Mouse (Mus musculus) embryonic facial prominence, embryonic 12.5 days (tissue): ENCODE measurements at regions not wholly inside any gene's neighbourhood (a gene's known extent, or its start where the extent isn't known, plus 50 kb on each side); places are given as distances from the start of the nearest gene placed in this dataset.

Experiments
- ATAC-seq: fragments of 200-750 bp; cut with Nextera tagmentation; 2 replicates; pipeline ENCODE4 v1.8.0; 2017; ENCODE audit not compliant: insufficient number of reproducible peaks, insufficient read depth, low FRiP score, low TSS enrichment
- H3K27ac ChIP-seq: fragments of 300-500 bp; sonication (generic); 2 replicates; pipeline ENCODE4 v1.5.1; 2016; ENCODE audit warnings: mild to moderate bottlenecking
- H3K27me3 ChIP-seq: fragments of 300-500 bp; sonication (generic); 2 replicates; pipeline ENCODE4 v1.6.1; 2016; ENCODE audit warnings: mild to moderate bottlenecking, moderate library complexity
- H3K36me3 ChIP-seq: fragments of 300-500 bp; sonication (generic); 2 replicates; pipeline ENCODE4 v1.6.1; 2016; ENCODE audit warnings: mild to moderate bottlenecking
- H3K4me1 ChIP-seq: fragments of 300-500 bp; sonication (generic); 2 replicates; pipeline ENCODE4 v1.6.1; 2016
- H3K4me2 ChIP-seq: fragments of 300-500 bp; sonication (generic); replicated peaks from 2 replicates; pipeline ENCODE4 v1.6.1; 2016; ENCODE audit warnings: mild to moderate bottlenecking, moderate library complexity
- H3K4me3 ChIP-seq: fragments of 300-500 bp; sonication (generic); 2 replicates; pipeline ENCODE4 v1.5.1; 2016; ENCODE audit warnings: mild to moderate bottlenecking
- H3K9ac ChIP-seq: fragments of 300-500 bp; sonication (generic); 2 replicates; pipeline ENCODE4 v1.6.1; 2016; ENCODE audit warnings: mild to moderate bottlenecking, moderate library complexity
- H3K9me3 ChIP-seq: fragments of 300-500 bp; sonication (generic); 2 replicates; pipeline ENCODE4 v1.6.1; 2016; ENCODE audit warnings: mild to moderate bottlenecking, moderate library complexity
- WGBS: fragments of 180-500 bp; shearing (Covaris S2); methylation state at CpG from one replicate; pipeline ENCODE4 v1.1.7; 2016; 5-methylcytosine and 5-hydroxymethylcytosine counted together

DNA sequence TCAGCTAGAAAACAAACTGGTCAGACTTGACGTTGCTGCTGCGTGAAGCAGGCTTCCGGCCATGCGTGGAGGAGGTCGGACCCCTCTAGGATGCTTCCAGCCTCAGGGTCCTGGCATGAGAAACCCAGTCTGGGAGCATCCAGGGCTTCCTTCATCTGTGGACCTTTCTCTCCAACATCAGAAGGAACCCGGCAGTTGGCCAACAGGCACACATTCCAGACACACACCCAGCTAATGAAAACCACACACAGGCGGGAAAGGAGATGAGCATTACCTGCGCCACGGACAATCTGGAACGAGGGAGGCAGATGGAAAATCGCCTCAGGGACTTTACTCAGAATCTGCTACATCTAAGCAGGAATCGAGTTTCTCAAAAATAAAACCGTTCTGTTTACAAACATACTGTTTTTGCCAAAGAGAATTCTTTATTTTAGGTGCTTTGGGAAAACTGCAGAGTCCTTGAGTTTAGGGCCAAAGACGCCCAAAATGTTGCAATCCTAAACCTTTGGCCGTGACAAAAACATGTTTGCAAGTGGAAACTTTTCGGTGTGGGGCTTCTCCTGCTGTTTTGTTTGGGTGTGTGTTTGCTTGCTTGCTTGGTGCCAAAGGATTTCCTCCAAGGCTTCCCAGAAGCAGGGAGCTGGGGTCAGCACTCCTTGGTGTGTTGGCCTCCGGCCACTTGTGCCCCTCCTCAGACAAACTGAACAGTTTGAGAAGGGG, 147.0 kb downstream of the Setd4 start:
- WGBS, result 43% methylated on average over 17 of the region's 17 CpGs
- Histone ChIP-seq H3K9ac (no peak overlapping the region), H3K27ac (no peak overlapping the region), H3K9me3 (no peaks in the 10 kb centered on the region), H3K4me2 (no peak overlapping the region), H3K4me3 (no peak overlapping the region), H3K4me1 (peaks cover 37% of the 10 kb centered on the region), H3K27me3 (0 out of 2 replicates have a peak, but pooled peaks cover 3% of the 10 kb centered on the region), H3K36me3 (no peaks in the 10 kb centered on the region)
- no peak for ATAC-seq

GRCm38 (mm10) chr16:93454080-93454997, 149.5 kb downstream of the Setd4 start:
- Histone ChIP-seq H3K27ac (no peak overlapping the region), H3K4me3 (no peak overlapping the region), H3K9me3 (no peaks in the 10 kb centered on the region), H3K27me3 (peaks cover 9% of the 10 kb centered on the region; the same call in 1 of the 2 replicates), H3K9ac (no peak overlapping the region), H3K4me1 (peaks cover 42% of the 10 kb centered on the region), H3K4me2 (no peak overlapping the region), H3K36me3 (no peaks in the 10 kb centered on the region)
- 27% methylated on average over 8 of the region's 8 CpGs for WGBS
- no peak for ATAC-seq

DNA sequence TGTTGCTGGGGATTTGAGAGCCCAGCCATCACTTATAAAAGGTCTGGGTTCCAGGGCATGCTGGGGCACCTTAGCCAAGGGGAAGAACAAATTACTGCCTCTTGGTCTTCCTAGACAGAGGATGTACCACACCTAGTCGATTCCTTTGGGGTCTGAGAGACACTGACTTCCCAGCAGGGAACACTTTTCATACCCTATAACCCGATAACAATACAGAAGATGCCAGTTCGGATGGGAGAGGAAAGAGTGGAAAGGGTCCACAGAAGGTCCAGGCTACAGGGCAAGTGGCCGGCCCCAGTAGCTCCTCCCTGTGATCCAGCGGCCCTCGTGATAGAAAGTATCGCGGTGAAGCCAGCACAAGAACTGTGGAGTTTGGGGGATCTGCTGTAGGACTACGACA, 150.8 kb downstream of the Setd4 start:
- Histone ChIP-seq H3K9ac (no peak overlapping the region), H3K4me1 (peaks cover 32% of the 10 kb centered on the region), H3K4me2 (no peak overlapping the region), H3K27ac (no peak overlapping the region), H3K36me3 (no peaks in the 10 kb centered on the region), H3K4me3 (no peak overlapping the region), H3K27me3 (peaks cover 6% of the 10 kb centered on the region; the same call in 1 of the 2 replicates), H3K9me3 (no peaks in the 10 kb centered on the region)
- WGBS, result 81% methylated on average over 9 of the region's 9 CpGs
- ATAC-seq, result no peak

- H3K4me3 ChIP-seq, result no peak overlapping the region
- ATAC-seq, result no peak
- no peaks in the 10 kb centered on the region for H3K36me3 ChIP-seq
- no peak overlapping the region for H3K9ac ChIP-seq
- peaks cover 26% of the 10 kb centered on the region for H3K4me1 ChIP-seq
- no peak overlapping the region for H3K27ac ChIP-seq
- no peak overlapping the region for H3K4me2 ChIP-seq
- no peaks in the 10 kb centered on the region for H3K9me3 ChIP-seq
- WGBS, result 72% methylated on average over 6 of the region's 6 CpGs
- peaks cover 5% of the 10 kb centered on the region; the same call in 1 of the 2 replicates for H3K27me3 ChIP-seq
Measured at GRCm38 (mm10) chr16:93450896-93451295, 153.0 kb downstream of the Setd4 start.

- no peaks in the 10 kb centered on the region for H3K9me3 ChIP-seq
- peaks cover 28% of the 10 kb centered on the region for H3K4me1 ChIP-seq
- peak overlapping the region; percentile 37 for H3K27ac ChIP-seq
- no peak overlapping the region for H3K4me3 ChIP-seq
- H3K27me3 ChIP-seq, result peaks cover 5% of the 10 kb centered on the region; the same call in 1 of the 2 replicates
- H3K9ac ChIP-seq, result no peak overlapping the region
- 4% methylated on average over 3 of the region's 3 CpGs for WGBS
- peak; percentile 67; the same call in 1 of the 2 replicates for ATAC-seq
- H3K36me3 ChIP-seq, result no peaks in the 10 kb centered on the region
- H3K4me2 ChIP-seq, result no peak overlapping the region
Measured at GRCm38 (mm10) chr16:93449925-93450324, 153.9 kb downstream of the Setd4 start.

- Histone ChIP-seq H3K27ac (no peak overlapping the region), H3K4me3 (no peak overlapping the region), H3K9ac (no peak overlapping the region), H3K36me3 (no peaks in the 10 kb centered on the region), H3K4me2 (no peak overlapping the region), H3K9me3 (no peaks in the 10 kb centered on the region), H3K27me3 (peaks cover 5% of the 10 kb centered on the region; the same call in 1 of the 2 replicates), H3K4me1 (peaks cover 29% of the 10 kb centered on the region)
- 72% methylated on average over 10 of the region's 10 CpGs for WGBS
- ATAC-seq, result no peak
Measured at GRCm38 (mm10) chr16:93448124-93448523, 155.7 kb downstream of the Setd4 start.

DNA sequence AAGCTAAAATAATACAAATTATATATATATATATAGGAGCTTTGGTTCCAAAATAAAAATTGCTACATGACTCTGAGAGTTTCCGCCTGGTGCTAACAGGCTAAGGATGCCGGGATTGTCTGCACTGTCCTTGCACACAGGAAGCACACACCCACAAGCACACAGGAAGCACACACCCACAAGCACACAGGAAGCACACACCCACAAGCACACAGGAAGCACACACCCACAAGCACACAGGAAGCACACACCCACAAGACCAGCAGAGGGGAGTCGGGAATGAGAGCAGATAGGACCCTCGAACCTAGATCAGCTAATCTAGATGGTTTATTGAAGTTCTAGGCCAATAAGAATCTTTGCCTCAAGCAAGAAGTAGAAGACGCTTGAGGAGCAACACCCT, 156.9 kb downstream of the Setd4 start:
- Histone ChIP-seq H3K4me3 (no peak overlapping the region), H3K36me3 (no peaks in the 10 kb centered on the region), H3K27me3 (peaks cover 5% of the 10 kb centered on the region; the same call in 1 of the 2 replicates), H3K9me3 (no peaks in the 10 kb centered on the region), H3K4me1 (peaks cover 33% of the 10 kb centered on the region), H3K27ac (no peak overlapping the region), H3K9ac (no peak overlapping the region), H3K4me2 (no peak overlapping the region)
- no peak for ATAC-seq
- WGBS, result 92% methylated on average over 5 of the region's 5 CpGs

DNA sequence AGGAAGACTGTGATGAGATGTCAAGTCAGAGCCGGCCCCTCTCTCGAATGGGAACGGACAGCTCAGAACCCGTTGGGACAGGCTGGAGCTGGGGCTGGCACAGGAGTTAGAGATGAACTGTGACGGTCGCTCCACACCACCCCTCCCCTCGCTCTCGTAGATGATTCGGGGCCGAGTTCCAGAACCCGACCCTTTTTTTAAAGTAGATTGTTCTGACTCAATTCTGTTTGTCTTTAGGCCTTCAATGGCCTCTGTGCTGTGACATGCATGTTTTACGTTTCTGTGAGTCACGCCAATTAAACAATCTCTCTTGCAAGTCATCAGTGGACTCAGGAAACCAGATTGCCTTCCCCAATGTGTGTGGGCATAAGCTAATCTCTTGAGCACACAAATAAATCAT, 157.7 kb downstream of the Setd4 start:
- Histone ChIP-seq H3K27me3 (peaks cover 5% of the 10 kb centered on the region; the same call in 1 of the 2 replicates), H3K4me2 (no peak overlapping the region), H3K36me3 (no peaks in the 10 kb centered on the region), H3K4me3 (no peak overlapping the region), H3K9ac (no peak overlapping the region), H3K4me1 (peaks cover 33% of the 10 kb centered on the region), H3K9me3 (no peaks in the 10 kb centered on the region), H3K27ac (no peak overlapping the region)
- ATAC-seq, result no peak
- WGBS, result 63% methylated on average over 13 of the region's 13 CpGs

- Histone ChIP-seq H3K4me1 (peaks cover 24% of the 10 kb centered on the region), H3K9me3 (no peaks in the 10 kb centered on the region), H3K4me3 (no peak overlapping the region), H3K9ac (no peak overlapping the region), H3K27ac (peak overlapping the region; percentile 55), H3K4me2 (no peak overlapping the region), H3K36me3 (no peaks in the 10 kb centered on the region), H3K27me3 (0 out of 2 replicates have a peak, but pooled peaks cover 1% of the 10 kb centered on the region)
- 25% methylated on average over 11 of the region's 11 CpGs for WGBS
- no peak for ATAC-seq
Measured at GRCm38 (mm10) chr16:93442837-93443236, 161.0 kb downstream of the Setd4 start.

DNA sequence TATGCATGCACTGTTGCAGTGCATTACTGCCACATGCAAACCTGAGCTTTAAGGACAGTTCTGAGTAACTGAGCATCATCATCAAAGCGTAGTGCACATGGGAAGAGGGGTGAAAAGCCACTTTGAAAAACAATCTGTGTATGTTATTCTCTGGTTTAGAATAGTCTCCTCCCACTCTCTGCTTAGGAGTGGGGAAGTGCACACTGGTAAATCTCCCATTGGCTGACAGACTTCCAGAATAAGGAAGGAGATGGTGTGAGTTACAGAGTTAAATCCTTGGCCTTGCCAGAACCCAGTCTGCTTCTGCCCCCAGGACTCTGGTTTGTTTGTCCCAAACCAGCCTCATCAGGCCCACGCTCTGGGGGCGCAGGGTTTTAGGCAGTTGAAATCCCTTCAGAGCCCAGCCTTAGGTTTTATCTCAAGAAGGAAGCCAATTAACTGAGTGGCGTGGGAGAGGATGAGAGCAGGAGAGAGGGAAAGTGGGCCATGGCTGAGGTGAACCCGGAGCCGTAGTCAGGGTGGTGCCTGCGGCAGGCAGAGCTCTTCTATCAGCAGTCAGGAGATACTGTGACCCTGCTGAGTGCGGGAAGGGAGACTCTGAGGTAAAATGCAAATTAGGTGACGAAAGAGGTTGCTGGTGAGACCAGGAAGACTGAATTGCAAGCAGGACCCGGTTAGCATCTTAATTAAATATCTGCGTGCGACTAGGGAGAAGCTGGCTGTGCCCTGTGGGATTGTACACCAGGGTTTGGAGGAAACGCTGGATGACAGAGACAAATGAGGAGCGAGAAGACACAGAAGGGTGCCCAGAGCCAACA, 166.0 kb downstream of the Setd4 start:
- H3K9me3 ChIP-seq, result no peaks in the 10 kb centered on the region
- H3K27me3 ChIP-seq, result peaks cover 3% of the 10 kb centered on the region; the same call in 1 of the 2 replicates
- H3K4me3 ChIP-seq, result no peak overlapping the region
- peak overlapping the region; percentile 17; the same call in 1 of the 2 replicates for H3K27ac ChIP-seq
- H3K9ac ChIP-seq, result no peak overlapping the region
- peaks cover 18% of the 10 kb centered on the region for H3K4me1 ChIP-seq
- peak overlapping the region; percentile 13; the same call in 1 of the 2 replicates for H3K4me2 ChIP-seq
- no peaks in the 10 kb centered on the region for H3K36me3 ChIP-seq
- 17% methylated on average over 14 of the region's 14 CpGs for WGBS
- ATAC-seq, result no peak

DNA sequence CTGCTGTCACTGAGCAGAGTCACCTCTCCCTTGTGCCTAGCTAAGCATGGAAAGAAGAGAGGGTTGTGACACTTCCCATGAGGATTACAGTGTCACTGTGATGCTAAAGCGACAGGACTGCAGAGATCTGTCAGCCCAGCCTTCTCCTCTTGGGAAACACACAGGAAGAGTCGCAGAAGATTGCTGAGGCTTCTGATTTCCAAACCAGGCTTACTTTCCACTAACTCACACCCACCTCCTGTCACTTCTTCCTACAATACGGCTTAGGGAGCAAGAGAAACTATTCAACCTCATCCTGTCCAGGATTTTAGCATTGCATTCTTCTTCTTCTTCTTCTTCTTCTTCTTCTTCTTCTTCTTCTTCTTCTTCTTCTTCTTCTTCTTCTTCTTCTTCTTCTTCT, 167.1 kb downstream of the Setd4 start:
- Histone ChIP-seq H3K36me3 (no peaks in the 10 kb centered on the region), H3K4me3 (no peak overlapping the region)

More for the DNA sequence above, 167.1 kb downstream of the Setd4 start:
- peaks cover 3% of the 10 kb centered on the region; the same call in 1 of the 2 replicates for H3K27me3 ChIP-seq
- no peak overlapping the region for H3K9ac ChIP-seq
- no peak for ATAC-seq
- H3K4me2 ChIP-seq, result no peak overlapping the region
- 62% methylated on average over 3 of the region's 3 CpGs for WGBS
- H3K27ac ChIP-seq, result no peak overlapping the region
- peaks cover 11% of the 10 kb centered on the region for H3K4me1 ChIP-seq
- H3K9me3 ChIP-seq, result no peaks in the 10 kb centered on the region
